Mouse (Mus musculus) E14TG2a.4 (cell line): Measurements from ENCODE around the gene Dhx35.

Experiments used
- CTCF ChIP-seq: conservative IDR thresholded peaks from 2 replicates; pipeline ENCODE4 v1.5.1; 2014; ENCODE audit warnings: low read length
- POU5F1 ChIP-seq: IDR thresholded peaks from 2 replicates; pipeline ENCODE4 v1.6.1; 2014; ENCODE audit warnings: low read length, borderline replicate concordance

GRCm38 (mm10) chr2:158815686-158816085 lies 21.1 kb downstream of the Dhx35 start:
- no peak for TF ChIP-seq CTCF
- no peak for TF ChIP-seq POU5F1
